Comparison of ENCODE assay signal across 7 mouse cellular contexts in the genomic region with DNA sequence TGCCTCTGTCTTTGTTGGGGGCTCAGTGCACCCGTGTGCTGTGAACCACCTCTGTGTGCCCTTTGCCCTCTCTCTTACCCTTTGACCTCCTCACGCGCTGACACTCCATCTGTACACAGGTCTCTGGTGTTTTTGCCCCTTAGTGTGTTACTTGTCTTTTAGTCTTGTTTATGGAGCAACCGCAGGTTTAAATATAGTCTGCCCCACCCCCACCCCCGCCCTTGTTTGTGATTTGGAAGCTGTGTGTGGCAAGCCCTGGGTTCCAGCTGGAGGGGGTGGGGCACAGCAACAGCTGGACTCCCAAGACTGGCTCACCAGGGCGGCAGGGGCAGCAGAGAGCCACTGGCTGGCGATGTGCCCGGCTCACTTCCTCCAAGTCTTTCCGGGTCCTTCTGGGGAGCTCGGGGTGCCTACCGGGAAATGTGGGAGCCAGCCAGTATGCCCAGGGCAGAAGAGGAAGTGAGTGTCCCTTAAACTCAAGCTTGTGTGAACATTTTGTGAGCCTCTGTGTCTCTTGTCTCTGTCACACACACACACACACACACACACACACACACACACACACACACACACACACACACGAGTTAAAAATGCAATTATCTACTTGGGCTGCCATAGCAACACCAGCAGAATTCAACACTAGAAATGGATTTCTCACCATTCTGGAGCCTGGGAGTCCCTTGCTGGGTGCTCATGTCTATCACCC. TPM values are rescaled to one million over a fixed set of nuclear protein-coding genes. Genes with fewer than 3 reads are reported as not detected.
DNase-seq lines count a peak whose midpoint lies in the region; ATAC-seq and TF ChIP-seq lines count a peak whose summit lies in the region.

No protein-coding gene starts in this region.

- intact Hi-C loops in heart, postnatal 10 days (cut with DNase I), result no loop called here

- H3K36me3 ChIP-seq in forebrain, embryonic 16.5 days (ENCODE audit: control insufficient read depth, insufficient read depth), result no peaks in the 10 kb centered on the region
- no peaks in the 10 kb centered on the region for H3K36me3 ChIP-seq in liver, embryonic 14.5 days (replicated peaks; ENCODE audit: control insufficient read depth, insufficient read depth, low read depth)
- H3K36me3 ChIP-seq in stomach, postnatal 0 days (ENCODE audit: control insufficient read depth, insufficient read depth, low read length), result no peaks in the 10 kb centered on the region

- peak; percentile 62 for TF ChIP-seq CTCF in liver, embryonic 14.5 days (IDR thresholded peaks at IDR 0.05; ENCODE audit: low read depth)
- peak; percentile 71 for TF ChIP-seq CTCF in stomach, postnatal 0 days (IDR thresholded peaks at IDR 0.05; ENCODE audit: low read depth)

- no peak overlapping the region for H3K9ac ChIP-seq in forebrain, embryonic 16.5 days (replicated peaks; ENCODE audit: low read depth, low read length)
- H3K9ac ChIP-seq in liver, embryonic 14.5 days (replicated peaks), result no peak overlapping the region
- no peak overlapping the region for H3K9ac ChIP-seq in stomach, postnatal 0 days (ENCODE audit: low read length)

- ATAC-seq in forebrain, embryonic 16.5 days, result peak; percentile 67
- ATAC-seq in liver, embryonic 14.5 days (ENCODE audit: insufficient read depth), result peak; percentile 41; the same call in 1 of the 2 replicates
- peak; percentile 84 for ATAC-seq in stomach, postnatal 0 days (ENCODE audit: low FRiP score, low TSS enrichment)

- TF ChIP-seq EP300 in liver, embryonic 14.5 days (IDR thresholded peaks at IDR 0.05; ENCODE audit: low read depth), result no peak
- TF ChIP-seq EP300 in stomach, postnatal 0 days (optimal IDR thresholded peaks at IDR 0.05), result no peak

- H3K27me3 ChIP-seq in forebrain, embryonic 16.5 days (replicated peaks; ENCODE audit: control insufficient read depth, insufficient read depth, low read length), result no peaks in the 10 kb centered on the region
- H3K27me3 ChIP-seq in liver, embryonic 14.5 days (ENCODE audit: control insufficient read depth, insufficient read depth, low read length), result no peaks in the 10 kb centered on the region
- H3K27me3 ChIP-seq in stomach, postnatal 0 days (ENCODE audit: control insufficient read depth, insufficient read depth, low read length), result no peaks in the 10 kb centered on the region

- peak overlapping the region; percentile 35 for H3K4me2 ChIP-seq in forebrain, embryonic 16.5 days (ENCODE audit: low read length)
- peak overlapping the region; percentile 38 for H3K4me2 ChIP-seq in liver, embryonic 14.5 days (ENCODE audit: low read depth)
- peak overlapping the region; percentile 35 for H3K4me2 ChIP-seq in stomach, postnatal 0 days (replicated peaks; ENCODE audit: low read depth)

- DNase-seq in adrenal gland, postnatal 25 days, result peak; percentile 72
- DNase-seq in heart, postnatal 10 days, result peak; percentile 77 to 80
- DNase-seq in kidney, postnatal 4 days, result peak; percentile 80 to 86
- no peak for DNase-seq in liver, embryonic 14.5 days (ENCODE audit: low read depth in 3 of 3, low spot score in 3 of 3)
- peak; percentile 30 for DNase-seq in naive thymus-derived CD4-positive, alpha-beta T cell, adult 2 months (ENCODE audit: low read depth)
- peak; percentile 91 for DNase-seq in stomach, postnatal 0 days (ENCODE audit: low spot score)

- H3K9me3 ChIP-seq in forebrain, embryonic 16.5 days (ENCODE audit: control insufficient read depth, low read length), result no peaks in the 10 kb centered on the region
- no peaks in the 10 kb centered on the region for H3K9me3 ChIP-seq in liver, embryonic 14.5 days (ENCODE audit: control insufficient read depth, low read length)
- no peaks in the 10 kb centered on the region for H3K9me3 ChIP-seq in stomach, postnatal 0 days (ENCODE audit: control insufficient read depth, low read length)

- H3K4me3 ChIP-seq in forebrain, embryonic 16.5 days (replicated peaks; ENCODE audit: low read length), result no peak overlapping the region; the same call in 1 of the 2 replicates
- no peak overlapping the region for H3K4me3 ChIP-seq in liver, embryonic 14.5 days (ENCODE audit: insufficient read depth in 1 of 2, low read depth in 2 of 2, low read length in 2 of 2)
- no peak overlapping the region for H3K4me3 ChIP-seq in stomach, postnatal 0 days (ENCODE audit: low read depth, low read length)

- H3K27ac ChIP-seq in forebrain, embryonic 16.5 days (ENCODE audit: low read length), result peak overlapping the region; percentile 33; the same call in 1 of the 2 replicates
- H3K27ac ChIP-seq in liver, embryonic 14.5 days, result no peak overlapping the region
- no peak overlapping the region for H3K27ac ChIP-seq in stomach, postnatal 0 days (replicated peaks)

- H3K4me1 ChIP-seq in forebrain, embryonic 16.5 days (replicated peaks; ENCODE audit: control insufficient read depth, insufficient read depth, low read length), result peaks cover 7% of the 10 kb centered on the region
- H3K4me1 ChIP-seq in liver, embryonic 14.5 days (replicated peaks; ENCODE audit: control insufficient read depth in 2 of 2, insufficient read depth in 2 of 2, low read length in 1 of 2), result peaks cover 0 to 2% of the 10 kb centered on the region in 2 experiments; a peak in 1 of 4 replicates
- no peaks in the 10 kb centered on the region for H3K4me1 ChIP-seq in stomach, postnatal 0 days (replicated peaks; ENCODE audit: control insufficient read depth, insufficient read depth)

- WGBS in forebrain, embryonic 16.5 days, result 14% methylated on average over 12 of the region's 12 CpGs
- 12% methylated on average over 12 of the region's 12 CpGs for WGBS in liver, embryonic 14.5 days (ENCODE audit: insufficient replicate concordance)
- WGBS in stomach, postnatal 0 days, result 4% methylated on average over 12 of the region's 12 CpGs

RNA-seq across cellular contexts. Expression of a gene that starts 7.4 kb away (rescaled TPM):
- total RNA-seq in adrenal gland, postnatal 25 days (2021), result not detected in 2 replicates
- polyA plus RNA-seq in forebrain, embryonic 16.5 days (2015; fragmentation: Nextera tagmentation; extraction: Ambion mirVana), result 0.15 and 0.26 TPM in 2 replicates
- 100 to 1,000 TPM; 238 to 242 TPM for total RNA-seq in heart, postnatal 10 days (2021)
- 0.07 TPM in 1 of 2 replicates, not detected in the other for polyA plus RNA-seq in liver, embryonic 14.5 days (2012; rRNA removed)
- polyA plus RNA-seq in liver, embryonic 14.5 days (2014; fragmentation: Nextera tagmentation; extraction: Ambion mirVana), result not detected in 2 replicates
- 0.07 and 0.13 TPM in 2 replicates for polyA plus RNA-seq in stomach, postnatal 0 days (2015; fragmentation: Nextera tagmentation; extraction: Ambion mirVana)

RNA-seq across cellular contexts. Expression of a gene that starts 19.8 kb away (rescaled TPM):
- total RNA-seq in adrenal gland, postnatal 25 days (2021), result 19.7 and 20.2 TPM in 2 replicates
- polyA plus RNA-seq in forebrain, embryonic 16.5 days (2015; fragmentation: Nextera tagmentation; extraction: Ambion mirVana), result 46.7 and 47.1 TPM in 2 replicates
- total RNA-seq in heart, postnatal 10 days (2021), result 10 to 100 TPM in 1 of 2 experiments, 1 to 10 TPM in 1; 7.5 to 10.3 TPM
- 2.8 and 4.5 TPM in 2 replicates for polyA plus RNA-seq in liver, embryonic 14.5 days (2012; rRNA removed)
- polyA plus RNA-seq in liver, embryonic 14.5 days (2014; fragmentation: Nextera tagmentation; extraction: Ambion mirVana), result 11.7 and 12.4 TPM in 2 replicates
- 8.3 and 8.4 TPM in 2 replicates for polyA plus RNA-seq in stomach, postnatal 0 days (2015; fragmentation: Nextera tagmentation; extraction: Ambion mirVana)

RNA-seq across cellular contexts. Expression of a gene that starts 35.5 kb away (rescaled TPM):
- 21.1 and 21.5 TPM in 2 replicates for total RNA-seq in adrenal gland, postnatal 25 days (2021)
- polyA plus RNA-seq in forebrain, embryonic 16.5 days (2015; fragmentation: Nextera tagmentation; extraction: Ambion mirVana), result 0.15 and 0.17 TPM in 2 replicates
- total RNA-seq in heart, postnatal 10 days (2021), result under 1 TPM; 0.12 to 0.69 TPM
- polyA plus RNA-seq in liver, embryonic 14.5 days (2012; rRNA removed), result 0.02 TPM in 1 of 2 replicates, not detected in the other
- not detected in 2 replicates for polyA plus RNA-seq in liver, embryonic 14.5 days (2014; fragmentation: Nextera tagmentation; extraction: Ambion mirVana)
- polyA plus RNA-seq in stomach, postnatal 0 days (2015; fragmentation: Nextera tagmentation; extraction: Ambion mirVana), result 0.06 and 0.07 TPM in 2 replicates

RNA-seq across cellular contexts. Expression of a gene that starts 53.6 kb away (rescaled TPM):
- 6.2 and 8.3 TPM in 2 replicates for total RNA-seq in adrenal gland, postnatal 25 days (2021)
- 12.2 and 12.5 TPM in 2 replicates for polyA plus RNA-seq in forebrain, embryonic 16.5 days (2015; fragmentation: Nextera tagmentation; extraction: Ambion mirVana)
- total RNA-seq in heart, postnatal 10 days (2021), result 10 to 100 TPM; 13.5 to 15.2 TPM
- 0.77 and 1.1 TPM in 2 replicates for polyA plus RNA-seq in liver, embryonic 14.5 days (2012; rRNA removed)
- 0.40 and 0.55 TPM in 2 replicates for polyA plus RNA-seq in liver, embryonic 14.5 days (2014; fragmentation: Nextera tagmentation; extraction: Ambion mirVana)
- polyA plus RNA-seq in stomach, postnatal 0 days (2015; fragmentation: Nextera tagmentation; extraction: Ambion mirVana), result 3.7 and 4.2 TPM in 2 replicates

Comparison
In these comparisons a context has a peak if more than half of its experiments do, and no peak if none do; other contexts are left out.
1. DNase-seq: peak in adrenal gland, postnatal 25 days (single experiment), heart, postnatal 10 days (2 of 2), kidney, postnatal 4 days (2 of 2), naive thymus-derived CD4-positive, alpha-beta T cell, adult 2 months (single experiment) and stomach, postnatal 0 days (single experiment); none in liver, embryonic 14.5 days (0 of 3).
2. Peak in every context shown above with its lines, with median percentiles within 50 percentile points of each other: ATAC-seq and H3K4me2 ChIP-seq.